Mouse (Mus musculus) CH12.LX (cell line): Measurements from ENCODE around the gene Abhd18. TPM values are rescaled to one million over a fixed set of nuclear protein-coding genes. Genes with fewer than 3 reads are reported as not detected.
A peak's percentile ranks its signal among the peaks of the same experiment; 100 is the strongest.
"Not testable (repeated sequence)": the region's sequence is repeated elsewhere in the genome, so short reads cannot be mapped to it uniquely, and the experiment has no call there.

Experiments
- DNase-seq: peaks from one replicate; pipeline ENCODE4 v3.0.0-alpha.2; 2013; ENCODE audit errors: extremely low read depth
- H3K27ac ChIP-seq: 2 replicates; pipeline ENCODE4 v1.5.1; 2012; ENCODE audit warnings: low read depth, mild to moderate bottlenecking, control low read depth, moderate library complexity; ENCODE audit not compliant: insufficient read depth
- H3K27me3 ChIP-seq: replicated peaks from 2 replicates; pipeline ENCODE3; 2012; ENCODE audit warnings: inconsistent platforms
- H3K36me3 ChIP-seq, 2 experiments: replicated peaks in 1 of 2; 2 replicates each; pipeline versions ENCODE3 to v1.6.1; 2012; ENCODE audit warnings: inconsistent platforms in 1 of 2, low read length in 1 of 2, mild to moderate bottlenecking in 1 of 2, mixed read lengths in 1 of 2, moderate library complexity in 1 of 2; ENCODE audit not compliant: control insufficient read depth in 1 of 2, insufficient read depth in 1 of 2
- H3K4me1 ChIP-seq, 2 experiments: 2 replicates each; pipeline ENCODE4 v1.6.1; 2012; ENCODE audit warnings: inconsistent platforms in 1 of 2, moderate library complexity in 1 of 2; ENCODE audit not compliant: insufficient read depth in 2 of 2, control insufficient read depth in 1 of 2
- H3K4me2 ChIP-seq: 2 replicates; pipeline ENCODE4 v1.6.1; 2012; ENCODE audit warnings: low read depth, mild to moderate bottlenecking, control low read depth; ENCODE audit not compliant: poor library complexity, insufficient read depth, severe bottlenecking
- H3K4me3 ChIP-seq, 3 experiments: fragments of 150-350 bp in 1 of 3; sonication (generic) in 1 of 3; replicated peaks in 1 of 3; 2 replicates each; pipeline versions ENCODE3 to v1.5.1; 2011 to 2012; ENCODE audit warnings: low read depth in 2 of 3, low read length in 2 of 3, mild to moderate bottlenecking in 2 of 3, moderate library complexity in 2 of 3, control low read depth in 1 of 3, improper control_type of control experiment in 1 of 3, inconsistent platforms in 1 of 3, mixed read lengths in 1 of 3; ENCODE audit not compliant: poor library complexity in 1 of 3
- H3K79me2 ChIP-seq: replicated peaks from 2 replicates; pipeline ENCODE4 v1.6.1; 2012; ENCODE audit warnings: mild to moderate bottlenecking, moderate library complexity; ENCODE audit not compliant: control insufficient read depth, poor library complexity, insufficient read depth, severe bottlenecking; ENCODE audit errors: extremely low read depth
- H3K9ac ChIP-seq: 2 replicates; pipeline ENCODE4 v1.6.1; 2012; ENCODE audit warnings: low read depth, mild to moderate bottlenecking, control low read depth, moderate library complexity; ENCODE audit not compliant: insufficient read depth
- H3K9me3 ChIP-seq: replicated peaks from 2 replicates; pipeline ENCODE3; 2012; ENCODE audit warnings: low read length, inconsistent platforms, mixed read lengths
- BHLHE40 ChIP-seq: IDR thresholded peaks from 2 replicates; pipeline ENCODE4 v1.6.1; 2011; ENCODE audit warnings: mild to moderate bottlenecking, low read depth, low read length, improper control_type of control experiment
- CHD2 ChIP-seq: IDR thresholded peaks from 2 replicates; pipeline ENCODE4 v1.6.1; 2011; ENCODE audit warnings: low read length, improper control_type of control experiment
- CTCF ChIP-seq, 2 experiments: IDR thresholded peaks in 1 of 2; conservative IDR thresholded peaks in 1 of 2; 2 replicates each; pipeline ENCODE4 v1.5.1; 2011 to 2012; ENCODE audit warnings: low read depth in 2 of 2, low read length in 2 of 2, improper control_type of control experiment in 1 of 2, inconsistent platforms in 1 of 2, mild to moderate bottlenecking in 1 of 2, moderate library complexity in 1 of 2
- ELF1 ChIP-seq: IDR thresholded peaks from 2 replicates; pipeline ENCODE4 v1.6.1; 2014; ENCODE audit warnings: low read depth, mild to moderate bottlenecking, inconsistent platforms, low read length, improper control_type of control experiment
- ETS1 ChIP-seq: conservative IDR thresholded peaks from 2 replicates; pipeline ENCODE4 v1.6.1; 2012; ENCODE audit warnings: low read depth, mild to moderate bottlenecking, inconsistent platforms, low read length, improper control_type of control experiment, moderate library complexity
- HCFC1 ChIP-seq: IDR thresholded peaks from 2 replicates; pipeline ENCODE4 v1.6.1; 2012; ENCODE audit warnings: low read depth, mild to moderate bottlenecking, inconsistent platforms, low read length, improper control_type of control experiment
- IRF4 ChIP-seq: IDR thresholded peaks from 2 replicates; pipeline ENCODE4 v1.6.1; 2014; ENCODE audit warnings: low read depth, mild to moderate bottlenecking, inconsistent platforms, low read length, improper control_type of control experiment
- MAX ChIP-seq: IDR thresholded peaks from 2 replicates; pipeline ENCODE4 v1.6.1; 2011; ENCODE audit warnings: low read length, improper control_type of control experiment
- MAZ ChIP-seq: IDR thresholded peaks from 2 replicates; pipeline ENCODE4 v1.6.1; 2012; ENCODE audit warnings: low read depth, mild to moderate bottlenecking, inconsistent platforms, low read length, improper control_type of control experiment, moderate library complexity
- MXI1 ChIP-seq: IDR thresholded peaks from 2 replicates; pipeline ENCODE4 v1.6.1; 2011; ENCODE audit warnings: mild to moderate bottlenecking, low read depth, low read length, improper control_type of control experiment
- MYC ChIP-seq: IDR thresholded peaks from 2 replicates; pipeline ENCODE4 v1.6.1; 2011; ENCODE audit warnings: low read depth, mild to moderate bottlenecking, improper control_type of control experiment, low read length
- NRF1 ChIP-seq: IDR thresholded peaks from 2 replicates; pipeline ENCODE4 v1.6.1; 2014; ENCODE audit warnings: low read depth, mild to moderate bottlenecking, inconsistent platforms, low read length, improper control_type of control experiment, moderate library complexity
- PAX5 ChIP-seq: IDR thresholded peaks from 2 replicates; pipeline ENCODE4 v1.6.1; 2012; ENCODE audit warnings: low read length, inconsistent platforms, mixed read lengths
- POLR2A ChIP-seq: IDR thresholded peaks from 2 replicates; pipeline ENCODE4 v1.6.1; 2011; ENCODE audit warnings: low read depth, mild to moderate bottlenecking, improper control_type of control experiment, low read length
- POLR2AphosphoS2 ChIP-seq: IDR thresholded peaks from 2 replicates; pipeline ENCODE4 v1.6.1; 2011; ENCODE audit warnings: low read depth, low read length, improper control_type of control experiment
- RAD21 ChIP-seq: IDR thresholded peaks from 2 replicates; pipeline ENCODE4 v1.6.1; 2011; ENCODE audit warnings: low read depth, mild to moderate bottlenecking, low read length, improper control_type of control experiment, moderate library complexity
- SMC3 ChIP-seq: IDR thresholded peaks from 2 replicates; pipeline ENCODE4 v1.6.1; 2011; ENCODE audit warnings: low read depth, low read length, improper control_type of control experiment
- UBTF ChIP-seq: IDR thresholded peaks from 2 replicates; pipeline ENCODE4 v1.6.1; 2012; ENCODE audit warnings: low read depth, mild to moderate bottlenecking, inconsistent platforms, low read length, improper control_type of control experiment, moderate library complexity
- ZMIZ1 ChIP-seq: IDR thresholded peaks from 2 replicates; pipeline ENCODE4 v1.6.1; 2012; ENCODE audit warnings: low read depth, mild to moderate bottlenecking, inconsistent platforms, low read length, improper control_type of control experiment
- dilution Hi-C: fragments of 300-500 bp; cut with MboI; formaldehyde crosslinking; loops from 2 replicates; pipeline ENCODE4 v1.14.3; 2020; ENCODE audit warnings: low sequenced_read_pairs; ENCODE audit not compliant: extremely low pct_unique_long_range_greater_than_20kb, extremely low pct_ligation_motif_present
- in situ Hi-C: fragments of 300-500 bp; cut with MboI; formaldehyde crosslinking; loops from 3 replicates; pipeline ENCODE4 v1.14.3; 2019; ENCODE audit warnings: low sequenced_read_pairs, low pct_ligation_motif_present, low pct_unique_long_range_greater_than_20kb, mixed read lengths
- polyA plus RNA-seq: library from polyadenylated mRNA; unstranded; fragments of >175 nt; gene quantifications from 2 replicates; pipeline ENCODE4 v1.2.1, GENCODE M21; 2012; ENCODE audit warnings: low read depth; ENCODE audit not compliant: insufficient read length
- total RNA-seq, 2 experiments: library from RNA; depleted of rRNA; stranded (reverse); fragments of 300-350 nt in 1 of 2; fragments of >200 nt in 1 of 2; gene quantifications; 2 replicates each; pipeline ENCODE4 v1.2.3; 2012 to 2014

Abhd18 gene
- total and polyA plus RNA-seq, 3 experiments = 3.7 to 13.4 (median 8.5) TPM

DNA sequence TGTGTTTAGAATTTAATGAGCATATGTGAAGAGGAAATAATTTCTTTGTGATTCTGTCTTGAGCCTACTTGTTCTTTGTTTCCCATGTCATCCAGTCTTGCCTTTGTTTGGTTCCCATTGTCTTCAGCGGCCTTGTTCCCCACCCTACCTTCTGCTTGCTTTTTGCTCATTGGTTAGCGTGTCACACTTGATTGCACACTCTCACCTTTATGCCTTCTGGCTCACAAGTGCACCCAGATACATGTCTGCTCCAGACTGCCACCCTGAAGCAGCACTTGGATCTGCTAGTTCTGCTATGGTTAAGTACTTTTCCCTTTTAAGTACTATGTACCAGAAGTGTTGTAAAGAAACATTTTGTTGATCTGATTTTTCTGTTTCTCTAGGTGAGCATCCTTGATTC, 36.9 kb upstream of the Abhd18 start:
- Histone ChIP-seq H3K4me2 (no peak overlapping the region), H3K36me3 (peaks cover 49 to 76% of the 10 kb centered on the region in 2 experiments), H3K27ac (no peak overlapping the region), H3K27me3 (no peaks in the 10 kb centered on the region), H3K79me2 (peaks cover 18% of the 10 kb centered on the region), H3K9me3 (no peaks in the 10 kb centered on the region), H3K4me1 (peaks cover 2 to 25% of the 10 kb centered on the region in 2 experiments; a peak in 2 of 4 replicates), H3K9ac (no peak overlapping the region), H3K4me3 (no peak overlapping the region)
- DNase-seq = no peak
- in situ Hi-C loops = no loop called here
- dilution Hi-C loops = no loop called here
- TF ChIP-seq RAD21 (no peak), UBTF (no peak)

DNA sequence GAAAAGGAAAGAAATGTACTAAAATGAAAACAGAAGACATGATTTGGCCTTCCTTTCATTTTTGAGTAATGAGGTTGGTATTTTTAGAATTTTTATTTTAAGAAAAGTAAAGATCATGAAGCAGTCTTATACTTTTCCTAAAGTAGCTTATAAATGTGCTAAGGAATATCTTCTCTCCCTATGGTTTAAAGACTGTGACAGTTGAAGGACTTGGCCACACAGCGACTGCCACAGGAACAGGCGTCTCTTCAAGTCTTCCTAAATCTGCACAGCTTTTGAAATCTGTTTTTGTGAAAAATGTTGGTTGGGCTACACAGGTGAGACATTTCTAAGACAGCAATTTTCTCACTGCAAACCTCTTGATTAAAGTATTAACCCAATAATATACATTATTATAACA, 33.5 kb upstream of the Abhd18 start:
- in situ Hi-C loops = no loop called here
- Histone ChIP-seq H3K9ac (no peak overlapping the region), H3K4me3 (no peak overlapping the region)

DNA sequence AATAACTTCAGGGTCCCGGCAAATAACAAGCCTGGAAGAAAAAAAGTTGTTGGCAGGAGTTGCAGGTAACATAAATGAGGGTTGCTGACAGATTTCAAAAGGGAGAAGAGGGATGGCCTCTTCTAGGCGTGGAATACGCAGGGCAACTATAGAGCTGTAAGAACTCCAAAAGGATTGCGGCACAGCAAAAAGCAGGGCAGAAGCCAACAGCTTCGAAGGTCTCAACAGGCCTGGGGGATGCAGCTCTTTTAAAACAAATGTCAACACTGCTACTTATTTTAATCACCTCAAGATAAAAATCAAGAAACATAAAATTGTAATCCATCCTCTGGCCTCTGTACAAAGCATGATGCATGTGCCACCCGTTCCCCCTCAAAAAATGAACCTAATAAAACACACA, 1.2 kb upstream of the Abhd18 start:
- H3K27ac ChIP-seq, H3K27me3 ChIP-seq, in situ Hi-C loops, H3K36me3 ChIP-seq, dilution Hi-C loops, H3K79me2 ChIP-seq, H3K9me3 ChIP-seq, H3K4me1 ChIP-seq, DNase-seq: not testable (repeated sequence)
- Histone ChIP-seq H3K9ac (peak overlapping the region; percentile 92; the same call in 1 of the 2 replicates), H3K4me3 (peak overlapping the region in 1 of 3 experiments; percentile 75), H3K4me2 (peak overlapping the region; percentile 75; the same call in 1 of the 2 replicates)

More for the DNA sequence above, 33.5 kb upstream of the Abhd18 start:
- Histone ChIP-seq H3K27me3 (no peaks in the 10 kb centered on the region), H3K79me2 (peaks cover 5% of the 10 kb centered on the region), H3K4me1 (peaks cover 0 to 4% of the 10 kb centered on the region in 2 experiments; a peak in 1 of 4 replicates), H3K4me2 (no peak overlapping the region), H3K9me3 (no peaks in the 10 kb centered on the region), H3K36me3 (peaks cover 48 to 82% of the 10 kb centered on the region in 2 experiments), H3K27ac (no peak overlapping the region)
- DNase-seq = no peak
- dilution Hi-C loops = no loop called here
- TF ChIP-seq ETS1 (no peak), PAX5 (no peak)

DNA sequence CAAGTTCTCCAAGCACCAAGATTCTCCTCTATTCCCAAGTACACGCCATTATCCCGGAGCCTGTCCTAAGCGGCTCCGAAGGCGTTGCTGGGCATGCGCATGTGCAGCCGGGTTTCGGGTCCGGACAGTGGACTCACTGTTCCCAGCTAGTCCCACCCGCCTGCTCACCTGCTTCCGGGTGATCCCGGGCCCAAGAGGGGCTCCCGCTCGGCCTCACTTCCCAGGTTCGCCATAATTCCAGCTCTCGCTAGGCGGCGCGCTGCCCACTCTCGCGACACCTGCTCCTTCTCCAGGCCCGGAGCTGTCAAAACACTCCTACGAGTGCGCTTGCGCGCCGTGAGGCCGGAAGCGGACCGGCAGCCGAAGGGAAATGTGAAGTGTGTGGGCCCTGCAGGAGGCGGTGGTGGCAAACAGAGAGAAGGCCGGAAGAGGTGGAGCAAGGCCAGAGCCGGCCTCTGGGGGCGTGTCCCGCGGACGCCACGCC, 255 bp upstream of the Abhd18 start, which contains the start of gene Mfsd8:
Mfsd8 (minus strand) TSS at position 414 of the 484 bp plus-strand sequence.
- dilution Hi-C loops, H3K36me3 ChIP-seq, H3K4me1 ChIP-seq, H3K27me3 ChIP-seq, in situ Hi-C loops, H3K27ac ChIP-seq, H3K9me3 ChIP-seq, H3K79me2 ChIP-seq: not testable (repeated sequence)
- Histone ChIP-seq H3K4me2 (peak within 1 kb of the TSS; percentile 75; the same call in 1 of the 2 replicates), H3K9ac (peak within 1 kb of the TSS; percentile 92), H3K4me3 (peak within 1 kb of the TSS; percentile 56 to 76 (median 75))
- peak; percentile 96 for DNase-seq
- peak; percentile 17; the same call in 1 of the 2 replicates for TF ChIP-seq MYC
- 0 out of 2 replicates have a peak, but pooled peaks have one; percentile 63 for TF ChIP-seq POLR2AphosphoS2
- peak; percentile 80 for TF ChIP-seq MXI1
- peak; percentile 43; the same call in 1 of the 2 replicates for TF ChIP-seq BHLHE40
- peak; percentile 72 for TF ChIP-seq HCFC1
- TF ChIP-seq MAZ = 0 out of 2 replicates have a peak, but pooled peaks have one; percentile 29
- peak; percentile 99 for TF ChIP-seq CHD2
- peak; percentile 64; the same call in 1 of the 2 replicates for TF ChIP-seq IRF4
- TF ChIP-seq CTCF (conservative IDR thresholded peaks at IDR 0.05 in 1 of 2, IDR thresholded peaks at IDR 0.05 in 1 of 2; ENCODE audit: low read depth in 2 of 2, low read length in 2 of 2) = peak in 1 of 2 experiments; percentile 60; a peak in 2 of 4 replicates
- TF ChIP-seq SMC3 = peak; percentile 9; the same call in 1 of the 2 replicates
- peak; percentile 89 for TF ChIP-seq ELF1
- TF ChIP-seq ZMIZ1 = peak; percentile 58
- TF ChIP-seq NRF1 = 0 out of 2 replicates have a peak, but pooled peaks have one; percentile 83
- peak; percentile 48; the same call in 1 of the 2 replicates for TF ChIP-seq MAX
- TF ChIP-seq POLR2A = peak; percentile 55; the same call in 1 of the 2 replicates
